Mouse (Mus musculus) adrenal gland, adult 2 months (tissue): ENCODE results near the gene Ap1s1. TPM values are rescaled to one million over a fixed set of nuclear protein-coding genes. Genes with fewer than 3 reads are reported as not detected.

Source experiments
- DNase-seq: peaks from one replicate; pipeline ENCODE4 v3.0.0; 2021
- polyA plus RNA-seq: library from polyadenylated mRNA; depleted of rRNA; stranded (reverse); fragments of >200 nt; gene quantifications from 2 replicates; pipeline ENCODE4 v1.2.3, GENCODE M21; 2012
- total RNA-seq, 2 experiments: library from RNA; stranded (reverse); gene quantifications; 2 replicates each; pipeline ENCODE4 v1.2.3; 2021

The Ap1s1 gene
- total and polyA plus RNA-seq, 3 experiments: 46.5 to 114 (median 75.4) TPM

GRCm38 (mm10) chr5:137065454-137065853 lies 19.5 kb upstream of the Ap1s1 start:
- no peak for DNase-seq

GRCm38 (mm10) chr5:137062601-137063000 lies 16.7 kb upstream of the Ap1s1 start:
- DNase-seq: no peak

GRCm38 (mm10) chr5:137061809-137062481 lies 16.0 kb upstream of the Ap1s1 start:
- DNase-seq: peak; percentile 87

GRCm38 (mm10) chr5:137054873-137055272 lies 8.9 kb upstream of the Ap1s1 start:
- DNase-seq: no peak

- peak; percentile 52 for DNase-seq
These were observed 8.4 kb upstream of the Ap1s1 start for GRCm38 (mm10) chr5:137054299-137054698.

- DNase-seq: peak; percentile 62
These were observed 6.1 kb upstream of the Ap1s1 start for GRCm38 (mm10) chr5:137051914-137052505.

- DNase-seq: no peak
These were observed 5.2 kb upstream of the Ap1s1 start for GRCm38 (mm10) chr5:137051125-137051524.

- no peak for DNase-seq
These were observed 1.1 kb upstream of the Ap1s1 start for GRCm38 (mm10) chr5:137046991-137047390.

- no peak for DNase-seq
These were observed 386 bp upstream of the Ap1s1 start for GRCm38 (mm10) chr5:137046324-137046718.

GRCm38 (mm10) chr5:137043997-137044396 lies 1.9 kb downstream of the Ap1s1 start:
- DNase-seq: no peak

- DNase-seq: no peak
These were observed 4.5 kb downstream of the Ap1s1 start for GRCm38 (mm10) chr5:137041442-137041841.

- DNase-seq: no peak
These were observed 6.5 kb downstream of the Ap1s1 start for GRCm38 (mm10) chr5:137039453-137039852.

- DNase-seq: peak; percentile 45
These were observed 9.7 kb downstream of the Ap1s1 start for GRCm38 (mm10) chr5:137036211-137036610.

GRCm38 (mm10) chr5:137032641-137033074 lies 13.3 kb downstream of the Ap1s1 start:
- DNase-seq: peak; percentile 96

- DNase-seq: peak; percentile 41
These were observed 13.9 kb downstream of the Ap1s1 start for GRCm38 (mm10) chr5:137032033-137032421.

GRCm38 (mm10) chr5:137031076-137032032 lies 14.6 kb downstream of the Ap1s1 start:
- peak; percentile 48 for DNase-seq

GRCm38 (mm10) chr5:137030416-137030810 lies 15.5 kb downstream of the Ap1s1 start:
- DNase-seq: no peak

- DNase-seq: peak; percentile 96
These were observed 16.1 kb downstream of the Ap1s1 start for GRCm38 (mm10) chr5:137029643-137030415.

- no peak for DNase-seq
These were observed 16.7 kb downstream of the Ap1s1 start for GRCm38 (mm10) chr5:137029273-137029585.

GRCm38 (mm10) chr5:137028561-137029272 lies 17.2 kb downstream of the Ap1s1 start:
- DNase-seq: no peak

GRCm38 (mm10) chr5:137026092-137026491 lies 19.8 kb downstream of the Ap1s1 start, which contains the start of gene Vgf:
Gene Vgf, plus strand, starts transcription at chr5:137026392.
- DNase-seq: no peak
